Mouse (Mus musculus) forebrain, embryonic 13.5 days (tissue): Measurements from ENCODE around the gene Pak6. TPM values are rescaled to one million over a fixed set of nuclear protein-coding genes. Genes with fewer than 3 reads are reported as not detected.
A peak's percentile ranks its signal among the peaks of the same experiment; 100 is the strongest.

Experiments used
- ATAC-seq: fragments of 200-750 bp; cut with Nextera tagmentation; 2 replicates; pipeline ENCODE4 v1.8.0; 2017
- H3K27ac ChIP-seq: fragments of 300-500 bp; sonication (generic); 2 replicates; pipeline ENCODE4 v1.5.1; 2015; ENCODE audit warnings: inconsistent platforms, mild to moderate bottlenecking, moderate library complexity
- H3K27me3 ChIP-seq: fragments of 300-500 bp; sonication (generic); 2 replicates; pipeline ENCODE4 v1.6.1; 2015; ENCODE audit warnings: mild to moderate bottlenecking, inconsistent platforms
- H3K36me3 ChIP-seq: fragments of 300-500 bp; sonication (generic); 2 replicates; pipeline ENCODE4 v1.6.1; 2015; ENCODE audit warnings: mild to moderate bottlenecking, inconsistent platforms; ENCODE audit not compliant: poor library complexity, severe bottlenecking
- H3K4me1 ChIP-seq: fragments of 300-500 bp; sonication (generic); 2 replicates; pipeline ENCODE4 v1.6.1; 2015; ENCODE audit warnings: inconsistent platforms
- H3K4me2 ChIP-seq: fragments of 300-500 bp; sonication (generic); 2 replicates; pipeline ENCODE4 v1.6.1; 2015; ENCODE audit warnings: inconsistent platforms, mild to moderate bottlenecking, moderate library complexity
- H3K4me3 ChIP-seq: fragments of 300-500 bp; sonication (generic); 2 replicates; pipeline ENCODE4 v1.5.1; 2015; ENCODE audit warnings: mild to moderate bottlenecking, inconsistent platforms
- H3K9ac ChIP-seq: fragments of 300-500 bp; sonication (generic); 2 replicates; pipeline ENCODE4 v1.6.1; 2015; ENCODE audit warnings: mild to moderate bottlenecking, inconsistent platforms
- H3K9me3 ChIP-seq: fragments of 300-500 bp; sonication (generic); replicated peaks from 2 replicates; pipeline ENCODE4 v1.6.1; 2016; ENCODE audit warnings: inconsistent platforms
- WGBS: fragments of 180-500 bp; shearing (Covaris S2); methylation state at CpG from one replicate; pipeline ENCODE4 v1.1.7; 2015; 5-methylcytosine and 5-hydroxymethylcytosine counted together
- polyA plus RNA-seq: library from polyadenylated mRNA; unstranded; fragments of >200 nt; fragmentation: Nextera tagmentation; extraction: Ambion mirVana; gene quantifications from 2 replicates; pipeline ENCODE4 v1.2.1, GENCODE M21; 2015

Gene Pak6
- polyA plus RNA-seq, 1 experiment from 2014 or later = 9.0 TPM

- under 1% methylated on average over 86 of the region's 93 CpGs for whole genome bisulfite sequencing
- peak overlapping the region; percentile 73 for H3K4me2 ChIP-seq
- H3K36me3 ChIP-seq = no peaks in the 10 kb centered on the region
- H3K27ac ChIP-seq = no peak overlapping the region
- no peaks in the 10 kb centered on the region for H3K9me3 ChIP-seq
- peak overlapping the region; percentile 52 for H3K9ac ChIP-seq
- peak; percentile 23; the same call in 1 of the 2 replicates for ATAC-seq
- H3K4me1 ChIP-seq = peaks cover 41% of the 10 kb centered on the region
- peak overlapping the region; percentile 45 for H3K4me3 ChIP-seq
- H3K27me3 ChIP-seq = peaks cover 95% of the 10 kb centered on the region
Observed at GRCm38 (mm10) chr2:118702883-118703761, 40.0 kb downstream of the Pak6 start.

- no peaks in the 10 kb centered on the region for H3K36me3 ChIP-seq
- peak within 1 kb of the TSS; percentile 73 for H3K4me2 ChIP-seq
- H3K27ac ChIP-seq = no peak within 1 kb of the TSS
- WGBS = 1% methylated on average over 50 of the region's 50 CpGs
- peaks cover 41% of the 10 kb centered on the region for H3K4me1 ChIP-seq
- H3K9ac ChIP-seq = peak within 1 kb of the TSS; percentile 52
- H3K27me3 ChIP-seq = peaks cover 99% of the 10 kb centered on the region
- no peaks in the 10 kb centered on the region for H3K9me3 ChIP-seq
- ATAC-seq = no peak
- peak within 1 kb of the TSS; percentile 45 for H3K4me3 ChIP-seq
Observed at GRCm38 (mm10) chr2:118703913-118704730, 41.0 kb downstream of the Pak6 start, which contains the start of gene Ankrd63. TSS of gene Ankrd63 (minus strand) at chr2:118703963.

- H3K4me1 ChIP-seq = peaks cover 42% of the 10 kb centered on the region
- H3K27me3 ChIP-seq = peaks cover 99% of the 10 kb centered on the region
- no peaks in the 10 kb centered on the region for H3K9me3 ChIP-seq
- H3K36me3 ChIP-seq = no peaks in the 10 kb centered on the region
- no peak overlapping the region for H3K27ac ChIP-seq
- no peak overlapping the region for H3K4me3 ChIP-seq
- ATAC-seq = no peak
- H3K4me2 ChIP-seq = no peak overlapping the region
- WGBS = 8% methylated on average over 6 of the region's 6 CpGs
- H3K9ac ChIP-seq = no peak overlapping the region
Observed at GRCm38 (mm10) chr2:118706436-118706835, 43.3 kb downstream of the Pak6 start.

- H3K36me3 ChIP-seq = no peaks in the 10 kb centered on the region
- no peak overlapping the region for H3K4me3 ChIP-seq
- WGBS = 73% methylated on average over 4 of the region's 4 CpGs
- peaks cover 98% of the 10 kb centered on the region for H3K27me3 ChIP-seq
- H3K9ac ChIP-seq = no peak overlapping the region
- peaks cover 32% of the 10 kb centered on the region for H3K4me1 ChIP-seq
- no peak overlapping the region for H3K27ac ChIP-seq
- ATAC-seq = no peak
- no peak overlapping the region for H3K4me2 ChIP-seq
- H3K9me3 ChIP-seq = no peaks in the 10 kb centered on the region
Observed at GRCm38 (mm10) chr2:118708472-118708871, 45.4 kb downstream of the Pak6 start.

GRCm38 (mm10) chr2:118709655-118710221 lies 46.6 kb downstream of the Pak6 start:
- no peak overlapping the region for H3K4me3 ChIP-seq
- no peaks in the 10 kb centered on the region for H3K9me3 ChIP-seq
- peaks cover 28% of the 10 kb centered on the region for H3K4me1 ChIP-seq
- H3K4me2 ChIP-seq = no peak overlapping the region
- H3K36me3 ChIP-seq = no peaks in the 10 kb centered on the region
- peaks cover 85% of the 10 kb centered on the region for H3K27me3 ChIP-seq
- no peak for ATAC-seq
- no peak overlapping the region for H3K9ac ChIP-seq
- no peak overlapping the region for H3K27ac ChIP-seq
- WGBS = 43% methylated on average over 4 of the region's 4 CpGs

- ATAC-seq = peak; percentile 73
- H3K36me3 ChIP-seq = no peaks in the 10 kb centered on the region
- H3K4me1 ChIP-seq = peaks cover 32% of the 10 kb centered on the region
- H3K27ac ChIP-seq = no peak overlapping the region
- peaks cover 72% of the 10 kb centered on the region for H3K27me3 ChIP-seq
- peak overlapping the region; percentile 41 for H3K4me3 ChIP-seq
- peak overlapping the region; percentile 78 for H3K4me2 ChIP-seq
- H3K9me3 ChIP-seq = no peaks in the 10 kb centered on the region
- WGBS = under 1% methylated on average over 36 of the region's 36 CpGs
- peak overlapping the region; percentile 63 for H3K9ac ChIP-seq
Observed at GRCm38 (mm10) chr2:118711038-118711494, 48.0 kb downstream of the Pak6 start.

- no peak for ATAC-seq
- Histone ChIP-seq H3K4me1 (peaks cover 26% of the 10 kb centered on the region), H3K27ac (no peak overlapping the region), H3K9me3 (no peaks in the 10 kb centered on the region), H3K36me3 (no peaks in the 10 kb centered on the region), H3K9ac (no peak overlapping the region), H3K4me2 (no peak overlapping the region), H3K4me3 (no peak overlapping the region), H3K27me3 (peaks cover 47% of the 10 kb centered on the region)
- 94% methylated on average over 6 of the region's 6 CpGs for WGBS
Observed at GRCm38 (mm10) chr2:118713631-118714030, 50.5 kb downstream of the Pak6 start.

- Histone ChIP-seq H3K27ac (no peak overlapping the region), H3K4me3 (no peak overlapping the region), H3K9ac (no peak overlapping the region), H3K4me1 (peaks cover 26% of the 10 kb centered on the region), H3K9me3 (no peaks in the 10 kb centered on the region), H3K4me2 (peak overlapping the region; percentile 16; the same call in 1 of the 2 replicates), H3K27me3 (peaks cover 45% of the 10 kb centered on the region), H3K36me3 (no peaks in the 10 kb centered on the region)
- 26% methylated on average over 4 of the region's 4 CpGs for WGBS
- ATAC-seq = peak; percentile 70
Observed at GRCm38 (mm10) chr2:118714230-118714629, 51.1 kb downstream of the Pak6 start.

GRCm38 (mm10) chr2:118716677-118717076 lies 53.6 kb downstream of the Pak6 start:
- peaks cover 12% of the 10 kb centered on the region for H3K4me1 ChIP-seq
- H3K4me3 ChIP-seq = no peak overlapping the region
- ATAC-seq = no peak
- no peak overlapping the region for H3K27ac ChIP-seq
- 84% methylated on average over 5 of the region's 5 CpGs for WGBS
- no peaks in the 10 kb centered on the region for H3K36me3 ChIP-seq
- peaks cover 21% of the 10 kb centered on the region for H3K27me3 ChIP-seq
- H3K9ac ChIP-seq = no peak overlapping the region
- H3K9me3 ChIP-seq = no peaks in the 10 kb centered on the region
- H3K4me2 ChIP-seq = no peak overlapping the region

GRCm38 (mm10) chr2:118723693-118724486 lies 60.8 kb downstream of the Pak6 start:
- no peaks in the 10 kb centered on the region for H3K36me3 ChIP-seq
- ATAC-seq = no peak
- H3K9ac ChIP-seq = no peak overlapping the region
- no peaks in the 10 kb centered on the region for H3K9me3 ChIP-seq
- H3K4me3 ChIP-seq = no peak overlapping the region
- H3K27me3 ChIP-seq = peaks cover 24% of the 10 kb centered on the region
- no peak overlapping the region for H3K4me2 ChIP-seq
- no peaks in the 10 kb centered on the region for H3K4me1 ChIP-seq
- no peak overlapping the region for H3K27ac ChIP-seq
- WGBS = 85% methylated on average over 15 of the region's 15 CpGs

- Histone ChIP-seq H3K27ac (no peak overlapping the region), H3K4me1 (peaks cover 9% of the 10 kb centered on the region; the same call in 1 of the 2 replicates), H3K4me2 (no peak overlapping the region), H3K9ac (no peak overlapping the region), H3K9me3 (no peaks in the 10 kb centered on the region), H3K4me3 (no peak overlapping the region), H3K36me3 (no peaks in the 10 kb centered on the region), H3K27me3 (peaks cover 34% of the 10 kb centered on the region)
- 88% methylated on average over 4 of the region's 4 CpGs for WGBS
- no peak for ATAC-seq
Observed at GRCm38 (mm10) chr2:118725511-118725910, 62.4 kb downstream of the Pak6 start.
